Mouse (Mus musculus) olfactory bulb, adult 2 months (tissue): ENCODE measurements at regions not wholly inside any gene's neighbourhood (a gene's known extent, or its start where the extent isn't known, plus 50 kb on each side); places are given as distances from the start of the nearest gene placed in this dataset.

ENCODE experiments used
- H3K27ac ChIP-seq: fragments of 200-500 bp; 2 replicates; pipeline ENCODE4 v1.5.1; 2012; ENCODE audit warnings: low read depth, low read length; ENCODE audit not compliant: insufficient read depth
- H3K4me1 ChIP-seq: fragments of 200-500 bp; 2 replicates; pipeline ENCODE4 v1.6.1; 2012; ENCODE audit warnings: low read length; ENCODE audit not compliant: control insufficient read depth, insufficient read depth
- H3K4me3 ChIP-seq: fragments of 200-500 bp; 2 replicates; pipeline ENCODE4 v1.5.1; 2012; ENCODE audit warnings: mild to moderate bottlenecking, low read depth, low read length, moderate library complexity; ENCODE audit not compliant: insufficient read depth
- CTCF ChIP-seq: fragments of 200-500 bp; IDR thresholded peaks from 2 replicates; pipeline ENCODE4 v1.5.1; 2012; ENCODE audit warnings: low read depth, mild to moderate bottlenecking, low read length, moderate library complexity; ENCODE audit not compliant: insufficient read depth
- POLR2A ChIP-seq: fragments of 200-500 bp; IDR thresholded peaks from 2 replicates; pipeline ENCODE4 v1.6.1; 2012; ENCODE audit warnings: mild to moderate bottlenecking, low read depth, low read length, moderate library complexity; ENCODE audit not compliant: insufficient read depth
- WGBS: fragments of 180-500 bp; shearing (Covaris S2); methylation state at CpG from one replicate; pipeline ENCODE4 v1.1.7; 2018; 5-methylcytosine and 5-hydroxymethylcytosine counted together

DNA sequence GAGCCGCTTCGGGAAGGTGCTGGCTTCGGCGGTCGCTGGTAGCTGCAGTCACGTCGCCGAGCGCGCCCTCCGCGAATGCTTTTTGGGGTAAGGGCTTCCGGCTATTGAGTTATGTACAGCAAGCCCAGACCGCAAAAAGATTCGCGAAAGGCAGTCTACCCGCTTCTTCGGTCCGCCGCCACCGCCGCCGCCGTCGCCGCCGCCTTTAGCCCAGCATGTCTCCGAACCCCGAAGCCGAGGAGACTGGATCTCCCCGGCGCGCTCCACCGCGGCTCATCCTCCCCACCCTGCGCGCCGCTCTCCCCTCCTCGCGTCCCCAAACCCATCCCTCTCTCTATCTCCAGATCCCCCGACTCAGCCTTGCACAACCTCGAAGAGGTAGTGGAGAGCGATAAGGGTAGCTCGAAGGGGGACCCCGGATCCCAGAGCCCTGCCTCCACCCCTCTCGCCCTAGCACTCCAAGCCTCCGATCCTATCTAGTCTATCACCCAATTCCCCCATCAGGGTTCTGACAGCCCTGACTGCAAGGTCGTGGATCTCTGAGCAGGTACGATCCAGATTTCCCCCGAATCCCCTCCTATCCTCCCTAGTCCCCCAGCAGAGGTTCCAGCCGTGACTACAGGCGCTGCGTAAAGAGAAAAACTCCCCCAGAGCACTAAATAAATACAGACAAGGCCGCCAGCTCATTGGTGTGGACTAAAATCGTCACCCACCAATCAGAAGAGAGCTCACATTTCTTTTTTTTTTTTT is 83.7 kb upstream of the Hsd17b12 start:
- Histone ChIP-seq H3K4me3 (peak overlapping the region; percentile 82), H3K27ac (peak overlapping the region; percentile 80), H3K4me1 (peaks cover 35% of the 10 kb centered on the region)
- peak; percentile 78 for TF ChIP-seq POLR2A
- TF ChIP-seq CTCF = no peak
- WGBS = under 1% methylated on average over 55 of the region's 55 CpGs

- WGBS = 15% methylated on average over 17 of the region's 17 CpGs
- TF ChIP-seq CTCF (no peak), POLR2A (no peak)
- peak overlapping the region; percentile 30; the same call in 1 of the 2 replicates for H3K4me3 ChIP-seq
- no peak overlapping the region for H3K27ac ChIP-seq
- peaks cover 35% of the 10 kb centered on the region for H3K4me1 ChIP-seq
These were observed 82.6 kb upstream of the Hsd17b12 start for GRCm38 (mm10) chr2:94240411-94240810.

- Histone ChIP-seq H3K27ac (no peak overlapping the region), H3K4me3 (no peak overlapping the region), H3K4me1 (peaks cover 30% of the 10 kb centered on the region)
- TF ChIP-seq CTCF (no peak), POLR2A (no peak)
- WGBS = 35% methylated on average over 9 of the region's 9 CpGs
These were observed 81.8 kb upstream of the Hsd17b12 start for GRCm38 (mm10) chr2:94239573-94239972.

- WGBS = 83% methylated on average over 3 of the region's 3 CpGs
- TF ChIP-seq CTCF (no peak), POLR2A (no peak)
- no peak overlapping the region for H3K4me3 ChIP-seq
- H3K4me1 ChIP-seq = peaks cover 13% of the 10 kb centered on the region
- no peak overlapping the region for H3K27ac ChIP-seq
These were observed 78.7 kb upstream of the Hsd17b12 start for GRCm38 (mm10) chr2:94236479-94236878.

DNA sequence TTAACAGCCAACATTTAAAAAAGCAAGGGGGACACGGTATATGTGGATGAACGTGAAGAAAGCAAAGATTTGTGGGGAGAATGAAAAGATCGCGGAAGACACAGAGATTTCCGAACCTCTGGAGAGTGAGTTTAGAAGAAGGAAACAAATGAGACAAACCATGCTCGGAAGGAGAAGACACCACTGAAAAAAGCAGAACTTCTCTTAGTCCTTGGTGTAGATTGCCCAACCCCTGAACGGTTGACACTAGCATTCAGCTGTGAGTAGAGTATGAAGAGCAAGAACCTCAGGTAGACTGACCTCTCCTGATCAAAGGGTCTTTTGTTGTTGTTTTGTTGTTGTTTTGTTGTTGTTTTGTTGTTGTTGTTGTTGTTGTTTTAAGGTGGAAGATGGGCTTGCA is 75.8 kb upstream of the Hsd17b12 start:
- H3K27ac ChIP-seq = no peak overlapping the region
- H3K4me1 ChIP-seq = no peaks in the 10 kb centered on the region
- 90% methylated on average over 7 of the region's 7 CpGs for WGBS
- no peak for TF ChIP-seq POLR2A
- no peak for TF ChIP-seq CTCF
- no peak overlapping the region for H3K4me3 ChIP-seq

DNA sequence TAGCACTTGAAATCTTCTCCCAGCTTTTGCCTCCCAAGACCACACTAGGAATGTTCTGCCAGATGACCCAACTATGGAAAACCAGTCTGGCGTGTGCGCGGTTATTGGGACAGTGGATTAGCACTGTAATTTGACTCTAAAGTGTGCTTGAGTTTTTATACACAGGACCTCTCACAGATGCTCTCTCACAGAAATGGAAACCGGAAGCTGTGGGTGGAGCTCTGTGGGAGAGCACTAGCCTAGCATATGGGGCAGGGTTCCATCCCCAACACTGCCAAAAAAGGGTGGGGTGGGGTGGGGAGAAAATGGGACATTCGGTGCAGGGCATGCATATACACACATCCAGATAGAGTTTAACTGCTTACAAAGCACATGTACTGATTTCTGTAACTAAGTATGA is 61.7 kb upstream of the Hsd17b12 start:
- Histone ChIP-seq H3K27ac (no peak overlapping the region), H3K4me1 (no peaks in the 10 kb centered on the region), H3K4me3 (no peak overlapping the region)
- 85% methylated on average over 5 of the region's 5 CpGs for WGBS
- no peak for TF ChIP-seq CTCF
- no peak for TF ChIP-seq POLR2A

GRCm38 (mm10) chr2:94217481-94217880 is 59.7 kb upstream of the Hsd17b12 start:
- no peak overlapping the region for H3K27ac ChIP-seq
- TF ChIP-seq POLR2A (no peak), CTCF (no peak)
- H3K4me1 ChIP-seq = no peaks in the 10 kb centered on the region
- WGBS = 90% methylated on average over 3 of the region's 3 CpGs
- H3K4me3 ChIP-seq = no peak overlapping the region

DNA sequence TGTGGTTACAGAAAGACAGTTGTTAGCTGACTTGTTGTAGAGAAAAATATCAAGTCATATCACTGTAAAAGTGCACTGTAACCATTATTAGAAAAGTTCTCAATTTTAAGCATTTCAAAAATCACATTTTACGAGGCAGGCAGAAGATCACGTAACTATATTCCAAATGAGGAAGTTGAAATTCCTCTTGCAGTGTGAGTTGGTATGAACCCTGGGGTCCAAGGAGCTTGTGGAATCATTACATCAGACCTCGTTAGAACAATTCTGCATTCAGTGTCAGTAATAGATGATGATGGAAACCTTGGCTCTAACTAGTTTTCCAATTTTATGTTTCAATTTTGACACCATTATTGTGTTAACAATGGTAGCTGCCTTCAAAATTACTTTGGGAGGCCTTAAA is 57.7 kb upstream of the Hsd17b12 start:
- Histone ChIP-seq H3K4me1 (no peaks in the 10 kb centered on the region), H3K4me3 (no peak overlapping the region), H3K27ac (no peak overlapping the region)
- 86% methylated on average over 3 of the region's 3 CpGs for WGBS
- no peak for TF ChIP-seq CTCF
- TF ChIP-seq POLR2A = no peak
